Mouse (Mus musculus) spleen, postnatal 36 days (tissue): Measurements from ENCODE around the gene Fubp1.

Source experiments
- DNase-seq, 2 experiments: peaks; one replicate each; pipeline ENCODE4 v3.0.0; 2022; ENCODE audit warnings: low spot score in 2 of 2, mixed read lengths in 1 of 2

Fubp1 gene

GRCm38 (mm10) chr3:152192238-152192931 is 17.8 kb upstream of the Fubp1 start:
- DNase-seq, result peak in 1 of 2 experiments; percentile 9

GRCm38 (mm10) chr3:152193177-152193576 is 17.0 kb upstream of the Fubp1 start:
- DNase-seq, result no peak

GRCm38 (mm10) chr3:152193635-152194097 is 16.6 kb upstream of the Fubp1 start:
- peak; percentile 88 to 90 for DNase-seq

GRCm38 (mm10) chr3:152197246-152197645 is 13.0 kb upstream of the Fubp1 start:
- DNase-seq, result peak; percentile 27 to 65

GRCm38 (mm10) chr3:152199125-152199524 is 11.1 kb upstream of the Fubp1 start:
- DNase-seq, result no peak

DNA sequence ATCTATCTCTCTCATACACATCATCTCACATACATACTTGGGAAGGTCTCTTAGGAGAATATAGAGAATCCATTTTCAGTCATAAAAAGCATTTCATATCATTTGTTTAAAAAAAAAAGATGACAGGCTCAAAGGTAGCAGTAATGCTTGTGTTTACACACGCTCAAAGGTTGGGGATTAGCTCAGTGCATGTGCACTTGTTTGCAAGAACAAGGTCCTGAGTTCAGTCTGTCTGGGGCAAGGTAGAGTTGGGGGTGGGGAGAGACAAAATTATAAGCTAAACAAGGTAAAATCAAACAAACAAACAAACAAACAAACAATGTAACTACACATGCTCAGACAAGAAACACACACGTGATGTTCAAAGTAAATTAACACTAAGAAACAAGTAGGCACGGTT is 9.0 kb upstream of the Fubp1 start:
- DNase-seq, result no peak

DNA sequence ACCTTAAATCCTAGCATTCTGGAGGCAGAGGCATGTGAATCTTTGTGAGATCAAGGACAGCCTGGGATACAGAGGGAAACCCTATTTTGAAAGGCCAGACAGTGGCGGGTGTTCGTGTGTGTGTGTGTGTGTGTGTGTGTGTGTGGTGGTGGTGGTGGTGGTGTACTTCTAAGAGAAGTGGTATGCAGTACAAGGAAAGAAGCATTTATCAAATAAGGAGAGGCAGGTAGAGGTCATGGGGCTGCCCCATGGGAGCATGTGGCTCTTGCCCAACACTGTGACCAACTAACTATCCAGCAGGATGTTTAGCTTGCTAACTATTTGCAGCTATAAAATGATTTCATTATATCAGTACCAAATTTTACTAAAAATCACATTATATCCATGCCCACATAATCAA is 8.6 kb upstream of the Fubp1 start:
- DNase-seq, result no peak

- DNase-seq, result no peak
Measured at GRCm38 (mm10) chr3:152202942-152203341, 7.3 kb upstream of the Fubp1 start.

- DNase-seq, result no peak
Measured at GRCm38 (mm10) chr3:152203411-152203810, 6.8 kb upstream of the Fubp1 start.

DNA sequence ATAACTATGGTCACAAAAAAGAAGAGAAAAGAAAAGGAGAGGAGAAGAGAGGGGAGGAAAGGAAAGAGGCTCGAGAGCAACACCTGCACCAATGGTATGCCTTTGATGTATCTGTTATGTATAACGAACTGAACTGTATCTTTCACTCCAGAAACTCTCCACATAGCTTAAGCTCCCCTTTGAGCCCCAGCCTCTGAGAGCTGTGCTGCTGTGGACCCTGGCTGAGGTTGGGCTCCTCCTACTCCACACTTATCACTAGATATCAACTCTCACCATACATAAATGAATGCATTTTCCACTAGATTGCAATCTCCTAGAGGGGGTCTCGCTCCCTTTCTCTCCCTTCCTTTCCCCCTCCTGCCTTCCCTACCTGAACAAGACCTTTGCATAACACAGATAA is 6.2 kb upstream of the Fubp1 start:
- DNase-seq, result no peak

- DNase-seq, result no peak
Measured at GRCm38 (mm10) chr3:152204577-152204976, 5.6 kb upstream of the Fubp1 start.

DNA sequence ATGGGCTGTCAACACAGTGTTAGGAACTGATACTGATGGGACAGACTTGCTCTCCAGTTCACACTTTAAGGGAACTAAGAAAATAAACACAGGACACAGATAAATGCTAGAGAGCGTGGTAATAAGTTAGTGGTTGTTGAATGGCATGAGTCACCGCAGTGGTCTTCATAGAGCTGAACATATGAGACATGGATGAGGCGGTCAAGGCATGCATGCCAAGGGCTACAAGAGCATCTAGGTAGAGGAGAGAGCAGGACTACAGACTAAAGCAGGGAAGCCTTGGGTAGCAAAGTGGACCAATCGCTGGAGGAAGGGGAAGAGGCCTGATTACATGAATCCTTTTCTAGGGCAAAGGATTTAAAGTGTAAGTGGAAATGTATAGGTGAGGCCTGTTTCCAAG is 3.1 kb upstream of the Fubp1 start:
- no peak for DNase-seq

- DNase-seq, result no peak
Measured at GRCm38 (mm10) chr3:152208096-152208885, 1.9 kb upstream of the Fubp1 start.

- DNase-seq, result no peak
Measured at GRCm38 (mm10) chr3:152209177-152209966, 850 bp upstream of the Fubp1 start.

GRCm38 (mm10) chr3:152210728-152211391 is 638 bp downstream of the Fubp1 start:
- peak; percentile 70 to 74 for DNase-seq

GRCm38 (mm10) chr3:152211731-152212279 is 1.6 kb downstream of the Fubp1 start:
- peak in 1 of 2 experiments; percentile 17 for DNase-seq

GRCm38 (mm10) chr3:152213416-152213815 is 3.2 kb downstream of the Fubp1 start:
- no peak for DNase-seq

- DNase-seq, result no peak
Measured at GRCm38 (mm10) chr3:152224918-152225317, 14.7 kb downstream of the Fubp1 start.

DNA sequence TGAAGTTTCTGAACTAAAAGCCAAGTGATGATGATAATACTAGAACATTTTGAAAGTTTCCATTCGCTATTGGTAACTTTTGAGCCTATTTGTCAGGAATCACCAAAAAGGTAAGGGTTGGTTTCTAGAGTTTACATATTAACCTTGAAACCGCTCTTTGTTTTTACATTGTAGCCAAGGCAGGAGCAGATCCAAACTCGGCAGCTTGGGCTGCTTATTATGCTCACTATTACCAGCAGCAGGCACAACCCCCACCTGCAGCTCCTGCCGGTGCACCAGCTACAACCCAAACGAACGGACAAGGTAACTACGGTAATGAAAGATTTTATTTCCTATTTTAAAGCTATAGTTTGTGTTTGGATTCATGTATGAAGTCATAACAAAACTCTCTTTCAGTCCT is 15.7 kb downstream of the Fubp1 start:
- DNase-seq, result no peak

DNA sequence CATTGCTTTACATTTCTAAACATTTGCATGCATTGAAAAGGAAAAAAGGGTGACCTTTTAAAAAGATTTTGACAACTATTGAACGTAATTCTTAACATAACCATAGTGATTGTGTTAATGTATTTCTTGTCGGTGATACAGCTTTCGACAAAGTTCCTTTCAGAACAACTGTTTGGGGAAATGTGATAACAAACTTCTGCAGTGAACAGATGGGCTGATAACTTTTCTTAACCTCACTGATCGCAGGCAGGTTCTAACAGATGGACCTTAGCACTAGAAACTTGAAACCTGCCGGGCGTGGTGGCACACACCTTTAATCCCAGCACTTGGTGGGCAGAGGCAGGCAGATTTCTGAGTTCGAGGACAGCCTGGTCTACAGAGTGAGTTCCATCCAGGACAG is 18.6 kb downstream of the Fubp1 start:
- DNase-seq, result no peak

GRCm38 (mm10) chr3:152229271-152229670 is 19.0 kb downstream of the Fubp1 start:
- no peak for DNase-seq
